Mouse (Mus musculus) lung, postnatal 0 days (tissue): ENCODE results near the gene Cntnap2.

Experiments used
- CTCF ChIP-seq: IDR thresholded peaks from 2 replicates; pipeline ENCODE4 v1.5.1; 2016; ENCODE audit warnings: antibody characterized with exemption, mild to moderate bottlenecking
- EP300 ChIP-seq: IDR thresholded peaks from 2 replicates; pipeline ENCODE4 v1.6.1; 2016; ENCODE audit warnings: antibody characterized with exemption, mild to moderate bottlenecking, control low read depth

DNA sequence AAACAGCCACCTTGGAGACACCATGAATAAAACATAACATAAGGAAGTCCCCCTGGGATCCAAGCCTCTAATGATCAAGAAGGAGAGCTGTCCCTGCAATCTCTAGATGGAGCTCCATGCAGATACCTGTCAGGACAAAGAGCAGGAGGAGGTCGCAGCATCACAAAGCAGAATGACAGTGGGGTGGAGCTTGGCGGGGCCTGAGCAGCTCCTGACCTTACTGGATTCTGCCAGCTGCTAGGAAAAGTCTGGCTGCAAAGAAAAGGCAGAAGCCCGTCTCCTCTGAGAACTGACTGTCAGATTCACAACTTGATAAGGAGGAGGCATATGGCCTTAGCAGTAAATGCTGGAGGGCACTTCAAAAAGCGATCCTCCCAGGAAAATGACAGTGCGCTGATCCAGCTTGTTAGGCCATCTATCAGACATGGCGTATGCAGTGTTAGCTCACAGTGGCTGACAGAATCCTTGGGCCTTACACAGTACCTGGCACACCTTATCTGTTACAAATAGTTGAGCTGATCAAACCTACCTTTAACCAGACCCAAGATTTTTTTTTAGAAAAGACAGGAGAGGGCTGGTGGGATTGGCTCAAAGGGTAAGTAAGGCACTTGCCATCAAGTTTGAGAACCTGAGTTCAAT lies 2050.5 kb downstream of the Cntnap2 start:
- no peak for TF ChIP-seq CTCF
- TF ChIP-seq EP300 = no peak
